Mouse (Mus musculus): Measurements from ENCODE around the gene Insc. TPM values are rescaled to one million over a fixed set of nuclear protein-coding genes. Genes with fewer than 3 reads are reported as not detected.

The Insc gene
- polyA plus RNA-seq, 1 experiment from 2014 or later, result 9.9 TPM

DNA sequence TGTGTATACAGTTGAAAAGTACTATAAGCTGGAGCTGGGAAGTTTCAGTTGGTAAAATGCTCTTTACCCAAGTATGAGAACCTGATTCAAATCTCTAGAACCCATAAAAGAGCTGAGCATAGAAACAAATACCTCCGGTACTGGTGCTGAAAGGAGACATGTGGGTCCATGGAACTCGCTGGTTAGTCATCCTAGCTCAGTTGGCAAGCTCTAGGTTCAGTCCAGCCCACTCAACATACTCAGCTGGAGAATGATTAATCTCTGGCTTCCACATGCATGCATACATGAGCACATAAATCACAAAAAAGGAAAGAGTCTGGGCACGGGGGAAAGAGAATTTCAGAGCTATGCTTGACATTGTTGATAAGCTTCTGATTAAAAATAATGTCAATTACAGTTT lies 93.8 kb downstream of the Insc start:
- WGBS, result 70% methylated on average over 3 of the region's 3 CpGs
- Histone ChIP-seq H3K36me3 (no peaks in the 10 kb centered on the region), H3K4me2 (no peak overlapping the region), H3K4me3 (no peak overlapping the region), H3K27ac (no peak overlapping the region), H3K9me3 (no peaks in the 10 kb centered on the region), H3K9ac (no peak overlapping the region), H3K4me1 (0 out of 2 replicates have a peak, but pooled peaks cover under 1% of the 10 kb centered on the region), H3K27me3 (no peaks in the 10 kb centered on the region; the same call in 1 of the 2 replicates)
- no peak for ATAC-seq (ENCODE audit: insufficient number of reproducible peaks, low FRiP score, low TSS enrichment, low read depth)

DNA sequence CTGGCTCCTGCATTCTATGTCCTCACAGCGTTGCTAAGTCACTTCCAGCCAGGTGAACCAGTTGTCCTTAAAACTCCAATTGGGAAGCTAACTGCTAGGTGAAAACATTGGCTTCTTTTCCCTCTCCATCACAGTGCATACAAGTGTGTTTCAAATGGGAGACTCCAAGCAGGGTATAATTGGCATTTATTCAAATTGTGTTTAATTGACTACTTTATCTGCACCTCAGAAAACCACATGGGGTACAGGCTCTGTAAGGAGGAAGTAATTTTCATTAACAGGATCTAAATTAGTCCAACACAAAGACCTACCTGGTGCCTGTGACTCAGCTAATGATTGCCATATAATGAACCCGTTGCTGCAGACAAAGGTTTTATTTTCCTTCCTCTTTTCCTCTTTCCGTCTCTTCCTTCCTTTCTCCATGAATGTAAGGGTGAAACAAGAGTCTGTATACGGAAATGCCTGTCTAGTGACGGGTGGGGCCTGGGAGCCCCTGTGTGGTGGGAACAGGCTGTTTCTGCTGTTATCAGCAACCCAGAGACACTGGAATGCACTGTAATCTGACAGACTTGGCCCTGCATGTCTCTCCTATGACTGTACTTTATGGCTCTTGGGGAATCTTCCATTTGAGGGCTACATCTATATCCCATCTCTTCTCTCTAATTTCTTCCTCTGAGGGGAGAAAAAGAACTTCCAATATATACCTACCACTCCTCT lies 96.7 kb downstream of the Insc start:
- no peak for ATAC-seq (ENCODE audit: insufficient number of reproducible peaks, low FRiP score, low TSS enrichment, low read depth)
- H3K4me1 ChIP-seq, result 0 out of 2 replicates have a peak, but pooled peaks cover 5% of the 10 kb centered on the region
- H3K4me3 ChIP-seq, result no peak overlapping the region
- no peak overlapping the region for H3K4me2 ChIP-seq
- no peak overlapping the region for H3K9ac ChIP-seq
- no peaks in the 10 kb centered on the region for H3K27me3 ChIP-seq
- no peaks in the 10 kb centered on the region for H3K9me3 ChIP-seq
- no peaks in the 10 kb centered on the region for H3K36me3 ChIP-seq
- 36% methylated on average over 5 of the region's 5 CpGs for WGBS
- no peak overlapping the region for H3K27ac ChIP-seq

DNA sequence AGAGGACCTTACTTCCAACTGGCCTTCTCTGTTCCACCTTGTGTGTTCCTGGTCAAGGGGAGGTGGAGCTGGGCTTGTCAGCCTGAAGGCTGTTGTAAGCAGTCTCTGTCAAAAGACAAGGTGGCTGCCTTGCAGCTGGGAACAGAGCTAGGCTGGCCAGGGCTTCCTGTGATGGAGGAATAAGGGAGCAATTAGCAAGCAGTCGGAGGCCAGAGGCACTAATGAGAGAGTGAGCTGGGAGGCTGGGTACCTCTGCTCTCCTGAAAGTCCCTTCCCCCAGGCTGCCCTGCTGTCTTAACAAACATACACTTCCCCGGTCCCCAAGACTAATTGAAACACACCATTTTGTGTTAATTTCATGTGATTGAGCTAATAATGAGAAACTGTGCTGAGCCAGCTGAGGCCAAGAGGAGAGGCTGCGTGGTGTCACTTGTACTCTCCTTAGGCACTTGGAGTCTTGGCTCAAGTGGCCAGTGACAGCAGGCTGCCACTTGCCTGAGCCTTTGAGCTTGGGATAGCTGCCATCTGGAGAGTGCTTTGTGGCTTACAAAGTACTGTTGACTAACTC lies 99.2 kb downstream of the Insc start:
- no peak for ATAC-seq (ENCODE audit: insufficient number of reproducible peaks, low FRiP score, low TSS enrichment, low read depth)
- H3K4me2 ChIP-seq, result no peak overlapping the region
- no peak overlapping the region for H3K27ac ChIP-seq
- 18% methylated on average over 3 of the region's 3 CpGs for WGBS
- 0 out of 2 replicates have a peak, but pooled peaks cover 2% of the 10 kb centered on the region for H3K27me3 ChIP-seq
- H3K9ac ChIP-seq, result no peak overlapping the region
- H3K4me1 ChIP-seq, result 0 out of 2 replicates have a peak, but pooled peaks cover 5% of the 10 kb centered on the region
- H3K4me3 ChIP-seq, result no peak overlapping the region
- no peaks in the 10 kb centered on the region for H3K9me3 ChIP-seq
- no peaks in the 10 kb centered on the region for H3K36me3 ChIP-seq

DNA sequence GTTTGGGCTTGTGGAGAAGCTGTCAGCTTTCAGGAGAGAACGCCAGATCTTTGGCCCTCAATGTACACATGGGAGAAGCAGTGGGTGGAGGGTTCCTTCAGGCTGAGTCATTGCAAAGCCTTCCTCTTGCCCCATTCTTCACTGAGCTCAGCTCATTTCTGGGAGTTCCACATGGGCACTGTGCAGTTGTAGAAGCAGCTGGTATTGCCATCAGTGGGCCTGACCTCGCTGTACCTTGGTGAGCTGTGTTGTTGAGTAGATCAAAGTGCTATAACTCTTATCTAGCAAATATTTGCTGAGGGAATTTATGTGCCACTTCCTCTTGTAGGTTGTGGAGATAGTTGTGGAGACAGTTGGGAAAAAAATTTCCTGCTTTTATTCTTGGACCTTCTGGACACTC lies 103.7 kb downstream of the Insc start:
- 0 out of 2 replicates have a peak, but pooled peaks cover 5% of the 10 kb centered on the region for H3K4me1 ChIP-seq
- 0 out of 2 replicates have a peak, but pooled peaks cover 2% of the 10 kb centered on the region for H3K27me3 ChIP-seq
- H3K27ac ChIP-seq, result no peak overlapping the region
- H3K9ac ChIP-seq, result no peak overlapping the region
- ATAC-seq (ENCODE audit: insufficient number of reproducible peaks, low FRiP score, low TSS enrichment, low read depth), result no peak
- H3K4me2 ChIP-seq, result no peak overlapping the region
- H3K4me3 ChIP-seq, result no peak overlapping the region
- WGBS, result 77% methylated on average over 2 of the region's 2 CpGs
- no peaks in the 10 kb centered on the region for H3K36me3 ChIP-seq
- no peaks in the 10 kb centered on the region for H3K9me3 ChIP-seq

DNA sequence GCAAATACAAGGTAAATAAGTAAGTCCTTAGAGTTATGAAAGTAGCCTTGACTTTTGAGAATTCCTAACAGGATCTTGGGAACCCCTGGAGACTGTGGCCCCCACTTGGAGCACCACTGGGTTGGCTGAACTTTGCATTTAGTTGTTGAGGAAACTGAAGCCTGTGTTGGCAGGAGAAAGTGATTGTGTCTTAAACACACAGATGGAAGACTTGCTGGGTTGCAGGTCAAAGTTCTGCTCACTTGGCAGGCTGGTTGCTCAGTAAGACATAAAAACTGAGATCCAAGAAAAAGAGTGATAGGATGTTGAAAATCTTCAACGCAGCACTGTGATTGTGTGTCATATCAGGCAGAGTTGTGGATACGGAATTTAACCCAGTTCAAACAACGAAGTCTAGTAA lies 108.9 kb downstream of the Insc start:
- no peaks in the 10 kb centered on the region for H3K4me1 ChIP-seq
- ATAC-seq (ENCODE audit: insufficient number of reproducible peaks, low FRiP score, low TSS enrichment, low read depth), result no peak
- H3K27ac ChIP-seq, result no peak overlapping the region
- 76% methylated on average over 3 of the region's 3 CpGs for WGBS
- H3K4me2 ChIP-seq, result no peak overlapping the region
- no peak overlapping the region for H3K9ac ChIP-seq
- H3K27me3 ChIP-seq, result no peaks in the 10 kb centered on the region
- no peaks in the 10 kb centered on the region for H3K36me3 ChIP-seq
- H3K4me3 ChIP-seq, result no peak overlapping the region
- H3K9me3 ChIP-seq, result no peaks in the 10 kb centered on the region

DNA sequence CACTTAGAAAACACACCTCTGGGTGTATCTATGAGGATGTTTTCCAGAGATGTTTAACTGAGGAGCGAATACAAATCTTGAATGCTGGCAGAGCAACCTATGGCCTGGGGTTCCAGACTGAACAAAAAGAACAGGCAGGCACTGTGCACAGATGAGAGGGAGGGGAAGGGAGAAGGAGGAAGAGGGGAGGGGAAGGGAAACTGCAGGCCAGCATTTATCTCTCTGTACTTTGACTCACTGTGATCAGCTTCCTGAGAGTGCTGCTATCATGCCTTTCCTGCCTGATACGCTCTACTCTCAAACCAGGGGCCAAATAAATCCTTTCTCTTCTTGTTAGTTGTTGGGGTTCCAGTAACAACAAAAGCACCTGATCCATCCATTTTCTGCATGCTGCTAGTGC lies 110.7 kb downstream of the Insc start:
- Histone ChIP-seq H3K9me3 (no peaks in the 10 kb centered on the region), H3K4me2 (no peak overlapping the region), H3K9ac (no peak overlapping the region), H3K4me1 (no peaks in the 10 kb centered on the region), H3K27me3 (no peaks in the 10 kb centered on the region), H3K36me3 (no peaks in the 10 kb centered on the region), H3K4me3 (no peak overlapping the region), H3K27ac (no peak overlapping the region)
- no peak for ATAC-seq (ENCODE audit: insufficient number of reproducible peaks, low FRiP score, low TSS enrichment, low read depth)
- WGBS, result 82% methylated on average over 2 of the region's 2 CpGs

DNA sequence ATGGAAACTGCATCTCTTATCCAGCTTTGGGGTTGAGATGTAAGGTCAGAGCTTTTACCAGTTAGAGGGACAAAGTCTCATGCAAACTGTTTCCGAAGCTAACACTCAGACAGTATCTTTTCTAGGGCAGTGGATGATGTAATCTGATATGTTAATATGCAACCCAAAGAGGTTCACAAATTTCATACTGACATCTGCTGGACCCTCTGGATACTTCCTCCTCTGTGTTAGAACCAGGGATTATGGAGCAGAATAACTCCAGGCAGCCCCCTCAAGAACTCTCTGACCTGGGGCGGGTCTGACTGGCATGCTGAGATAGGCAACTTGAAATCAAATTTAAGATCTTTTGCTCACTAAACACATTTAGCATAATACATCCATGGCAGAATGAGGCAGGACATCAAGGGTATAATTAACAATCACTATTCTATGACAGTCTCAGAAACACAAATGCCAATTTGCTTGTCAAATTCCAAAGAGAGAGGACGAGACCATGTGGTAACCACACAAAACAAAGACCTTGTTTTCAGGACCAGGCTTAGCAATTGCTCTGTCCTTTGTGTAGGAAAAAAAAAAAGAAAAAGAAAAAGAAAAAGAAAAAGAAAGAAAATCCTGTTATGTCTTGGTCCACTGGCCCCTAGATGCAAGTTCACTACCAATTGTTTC lies 117.5 kb downstream of the Insc start:
- no peaks in the 10 kb centered on the region for H3K27me3 ChIP-seq
- H3K4me1 ChIP-seq, result no peaks in the 10 kb centered on the region
- 67% methylated on average over 3 of the region's 3 CpGs for WGBS
- H3K4me2 ChIP-seq, result no peak overlapping the region
- H3K4me3 ChIP-seq, result no peak overlapping the region
- no peak for ATAC-seq (ENCODE audit: insufficient number of reproducible peaks, low FRiP score, low TSS enrichment, low read depth)
- H3K9ac ChIP-seq, result no peak overlapping the region
- H3K9me3 ChIP-seq, result no peaks in the 10 kb centered on the region
- H3K27ac ChIP-seq, result no peak overlapping the region
- H3K36me3 ChIP-seq, result no peaks in the 10 kb centered on the region

DNA sequence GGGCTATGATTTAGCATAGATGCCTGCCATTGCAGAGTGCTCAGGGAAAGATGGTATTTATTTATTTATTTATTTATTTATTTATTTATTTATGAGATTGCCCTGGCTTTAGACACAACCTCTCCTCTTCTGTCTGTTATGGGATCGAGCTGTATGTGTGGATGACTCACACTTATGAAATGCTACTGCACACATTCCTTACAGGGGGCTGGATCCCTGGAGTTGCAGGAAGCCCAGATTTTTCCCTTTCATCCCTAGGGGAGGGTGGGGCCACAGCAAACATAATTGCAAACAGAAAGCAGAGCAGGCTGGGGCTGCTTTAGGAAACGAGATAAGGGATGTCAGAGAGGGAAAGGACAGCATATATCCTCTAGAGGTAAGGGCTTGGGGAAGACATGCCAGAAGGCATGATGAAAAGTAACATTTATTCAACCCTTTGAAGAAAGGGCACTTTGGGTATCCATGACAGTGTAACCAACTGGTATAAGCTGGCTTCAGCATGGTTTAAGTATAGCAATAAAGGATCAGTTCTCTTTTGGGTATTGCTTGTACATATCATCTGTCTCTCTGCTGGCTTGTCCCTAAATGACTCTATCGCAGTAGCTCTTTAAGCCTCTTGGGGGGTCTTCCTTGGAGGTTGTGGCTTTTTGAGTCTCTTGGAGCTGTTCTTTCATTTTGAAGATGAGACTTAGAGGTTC lies 130.0 kb downstream of the Insc start:
- Histone ChIP-seq H3K4me1 (0 out of 2 replicates have a peak, but pooled peaks cover 5% of the 10 kb centered on the region), H3K9ac (no peak overlapping the region), H3K27me3 (0 out of 2 replicates have a peak, but pooled peaks cover 4% of the 10 kb centered on the region), H3K4me2 (no peak overlapping the region), H3K9me3 (no peaks in the 10 kb centered on the region), H3K27ac (no peak overlapping the region), H3K36me3 (no peaks in the 10 kb centered on the region), H3K4me3 (no peak overlapping the region)
- 22% methylated on average over 3 of the region's 3 CpGs for WGBS
- ATAC-seq (ENCODE audit: insufficient number of reproducible peaks, low FRiP score, low TSS enrichment, low read depth), result no peak

DNA sequence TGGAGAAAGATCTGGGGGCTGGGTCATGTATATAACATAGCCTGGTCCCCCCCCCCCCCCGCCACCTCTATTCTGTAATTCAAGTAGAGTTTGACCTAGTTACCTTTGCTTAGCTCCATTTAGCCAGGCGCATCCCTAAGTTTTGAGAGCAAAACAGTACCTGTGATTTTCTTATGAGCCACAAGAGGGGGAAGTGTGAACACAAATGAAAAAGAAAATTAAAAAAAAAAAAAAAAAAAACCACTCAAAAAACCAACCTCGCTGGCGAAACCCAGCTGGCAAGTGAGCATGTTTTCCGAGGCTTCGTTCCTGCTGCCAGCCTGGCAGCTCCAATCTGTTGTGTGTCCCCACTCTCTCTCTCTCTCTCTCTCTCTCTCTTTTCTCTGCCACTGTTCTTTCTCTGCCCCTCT lies 130.5 kb downstream of the Insc start:
- Histone ChIP-seq H3K27ac (no peak overlapping the region), H3K9ac (no peak overlapping the region), H3K4me1 (0 out of 2 replicates have a peak, but pooled peaks cover 5% of the 10 kb centered on the region), H3K4me3 (no peak overlapping the region), H3K36me3 (no peaks in the 10 kb centered on the region), H3K9me3 (no peaks in the 10 kb centered on the region), H3K27me3 (0 out of 2 replicates have a peak, but pooled peaks cover 4% of the 10 kb centered on the region), H3K4me2 (0 out of 2 replicates have a peak overlapping the region, but pooled peaks have one; percentile 24)
- ATAC-seq (ENCODE audit: insufficient number of reproducible peaks, low FRiP score, low TSS enrichment, low read depth), result no peak
- 21% methylated on average over 6 of the region's 6 CpGs for WGBS

DNA sequence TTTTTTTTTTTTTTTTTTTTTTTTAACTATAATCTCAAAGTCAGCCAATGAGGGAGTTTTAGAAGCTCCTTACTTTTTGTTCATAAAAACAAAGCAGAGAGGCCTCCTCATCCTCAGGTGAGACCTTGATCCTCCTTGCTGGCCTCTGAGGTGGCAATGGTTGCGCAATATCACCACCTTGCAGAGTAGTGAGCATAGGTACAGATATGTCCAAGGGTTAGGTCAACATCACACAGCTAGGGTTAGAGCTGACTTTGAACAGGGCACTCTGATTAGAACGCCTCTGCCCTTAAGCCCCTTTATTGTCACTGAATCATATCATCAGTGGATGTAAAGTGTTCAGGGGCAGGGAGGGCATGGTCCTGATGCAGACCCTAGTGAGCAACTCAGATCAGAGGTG lies 131.1 kb downstream of the Insc start:
- no peaks in the 10 kb centered on the region for H3K9me3 ChIP-seq
- 0 out of 2 replicates have a peak, but pooled peaks cover 4% of the 10 kb centered on the region for H3K27me3 ChIP-seq

DNA sequence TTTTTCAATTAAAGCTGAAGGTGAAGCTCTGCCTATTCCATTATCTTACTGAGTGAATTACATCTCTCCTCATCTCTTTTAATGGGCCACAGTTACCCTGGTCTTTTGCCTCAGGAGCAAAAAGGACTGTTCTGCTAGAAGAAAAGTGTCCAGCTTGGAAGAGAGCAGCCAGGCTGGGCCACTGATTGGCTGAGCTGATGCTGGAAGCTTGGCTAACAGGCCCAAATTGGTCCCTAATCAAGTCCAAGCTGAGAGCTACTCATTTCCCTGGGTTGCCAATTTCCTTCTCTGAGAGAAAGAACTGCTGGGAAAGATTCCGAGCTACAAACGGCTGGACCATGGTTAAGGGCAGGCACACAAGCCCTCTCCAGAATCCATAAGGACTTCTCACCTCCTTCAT lies 140.1 kb downstream of the Insc start:
- no peaks in the 10 kb centered on the region for H3K9me3 ChIP-seq
- no peak overlapping the region for H3K9ac ChIP-seq
- WGBS, result 61% methylated on average over 2 of the region's 2 CpGs
- 0 out of 2 replicates have a peak, but pooled peaks cover 3% of the 10 kb centered on the region for H3K4me1 ChIP-seq
- no peak overlapping the region for H3K4me3 ChIP-seq
- H3K27me3 ChIP-seq, result no peaks in the 10 kb centered on the region
- no peak for ATAC-seq (ENCODE audit: insufficient number of reproducible peaks, low FRiP score, low TSS enrichment, low read depth)
- H3K4me2 ChIP-seq, result no peak overlapping the region
- no peaks in the 10 kb centered on the region for H3K36me3 ChIP-seq
- no peak overlapping the region for H3K27ac ChIP-seq

More for the DNA sequence above, 131.1 kb downstream of the Insc start:
- WGBS, result 91% methylated on average over 2 of the region's 2 CpGs
- H3K27ac ChIP-seq, result no peak overlapping the region
- H3K4me3 ChIP-seq, result no peak overlapping the region
- H3K4me1 ChIP-seq, result 0 out of 2 replicates have a peak, but pooled peaks cover 5% of the 10 kb centered on the region
- no peak overlapping the region for H3K9ac ChIP-seq
- no peak for ATAC-seq (ENCODE audit: insufficient number of reproducible peaks, low FRiP score, low TSS enrichment, low read depth)
- no peaks in the 10 kb centered on the region for H3K36me3 ChIP-seq
- no peak overlapping the region for H3K4me2 ChIP-seq

Measured in limb, embryonic 15.5 days (tissue).